Mouse (Mus musculus): ENCODE data around the gene Tcl1. TPM values are rescaled to one million over a fixed set of nuclear protein-coding genes. Genes with fewer than 3 reads are reported as not detected.
"Not testable (repeated sequence)": the region's sequence is repeated elsewhere in the genome, so short reads cannot be mapped to it uniquely, and the experiment has no call there.

The Tcl1 gene
- total RNA-seq, 2 experiments from 2014 or later = not detected

DNA sequence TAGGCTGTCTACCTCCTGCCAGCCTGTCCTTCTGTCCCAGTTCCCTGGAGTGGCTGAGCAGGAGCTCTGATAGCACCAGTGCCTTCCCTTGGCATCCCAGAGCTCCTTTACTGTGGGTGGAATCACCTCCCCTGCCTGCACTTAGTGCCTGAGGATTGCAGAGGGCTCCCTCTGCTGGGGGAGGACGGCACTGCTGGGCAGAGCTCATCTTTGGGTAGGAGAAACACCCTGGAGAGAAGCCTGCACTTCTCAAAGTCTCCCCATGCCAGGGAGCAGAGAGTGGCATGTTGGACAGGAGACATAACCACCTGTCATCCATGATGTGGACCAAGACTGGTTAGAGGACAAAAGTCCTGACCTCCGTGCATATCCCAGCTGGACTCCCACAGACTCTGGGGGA is 33.6 kb downstream of the Tcl1 start:
- DNase-seq (ENCODE audit: low spot score in 2 of 2); intact Hi-C loops (cut with DNase I): not testable (repeated sequence)

- DNase-seq (ENCODE audit: low spot score in 2 of 2); intact Hi-C loops (cut with DNase I): not testable (repeated sequence)
Measured at GRCm38 (mm10) chr12:105181040-105181644, 41.5 kb downstream of the Tcl1 start.

DNA sequence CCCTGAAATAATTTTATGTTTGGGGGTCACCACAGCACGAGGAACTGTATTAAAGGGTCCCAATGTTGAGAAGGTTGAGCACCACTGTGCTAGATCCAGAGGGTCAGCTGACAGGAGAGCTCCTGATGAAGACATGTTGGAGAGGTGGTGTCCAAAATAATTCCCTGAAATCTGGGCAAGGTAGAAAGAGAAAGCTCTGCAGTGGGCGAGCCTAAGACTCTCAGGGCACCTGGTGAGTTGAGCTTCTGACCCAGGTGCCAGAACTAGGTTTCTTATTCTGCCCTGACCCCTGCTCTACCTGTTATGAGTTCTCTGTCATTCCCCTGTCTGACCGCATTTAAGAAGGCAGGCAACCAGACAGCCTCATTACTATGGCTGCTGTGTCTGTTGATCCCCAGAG is 46.5 kb downstream of the Tcl1 start, which contains the start of gene Tcl1b5:
Gene Tcl1b5 (plus strand): TSS at position 301 of the 400 bp plus-strand sequence.
- DNase-seq (ENCODE audit: low spot score in 2 of 2); intact Hi-C loops (cut with DNase I): not testable (repeated sequence)

DNA sequence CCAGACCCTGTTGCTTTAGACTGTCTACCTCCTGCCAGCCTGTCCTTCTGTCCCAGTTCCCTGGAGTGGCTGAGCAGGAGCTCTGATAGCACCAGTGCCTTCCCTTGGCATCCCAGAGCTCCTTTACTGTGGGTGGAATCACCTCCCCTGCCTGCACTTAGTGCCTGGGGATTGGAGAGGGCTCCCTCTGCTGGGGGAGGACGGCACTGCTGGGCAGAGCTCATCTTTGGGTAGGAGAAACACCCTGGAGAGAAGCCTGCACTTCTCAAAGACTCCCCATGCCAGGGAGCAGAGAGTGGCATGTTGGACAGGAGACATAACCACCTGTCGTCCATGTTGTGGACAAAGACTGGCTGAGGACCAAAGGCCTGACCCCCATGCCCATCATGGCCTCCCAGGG is 48.3 kb downstream of the Tcl1 start:
- intact Hi-C loops (cut with DNase I) = not testable (repeated sequence)
- peak in 1 of 2 experiments; percentile 24 for DNase-seq (ENCODE audit: low spot score in 2 of 2)

- no peak for DNase-seq (ENCODE audit: low spot score in 2 of 2)
- intact Hi-C loops (cut with DNase I) = no loop called here
Measured at GRCm38 (mm10) chr12:105173366-105173765, 49.2 kb downstream of the Tcl1 start.

Other genes with a start within 250 kb of the Tcl1 start
- gene Syne3, start 213.0 kb downstream of the Tcl1 start, total RNA-seq (2021) = 1 to 10 TPM; 1.0 to 2.1 TPM
- 10 to 100 TPM; 41.1 to 51.5 TPM for gene Glrx5, start 190.1 kb downstream of the Tcl1 start, total RNA-seq (2021)
- not detected for gene Tcl1b2, start 76.8 kb downstream of the Tcl1 start, total RNA-seq (2021)
- gene Tcl1b1, start 63.1 kb downstream of the Tcl1 start, total RNA-seq (2021) = not detected
- gene Tcl1b5, start 46.4 kb downstream of the Tcl1 start, total RNA-seq (2021) = not detected
- not detected for gene Tcl1b3, start 31.8 kb downstream of the Tcl1 start, total RNA-seq (2021)
- gene Tcl1b4, start 20.8 kb downstream of the Tcl1 start, total RNA-seq (2021) = not detected
- 10 to 100 TPM in 1 of 2 experiments, 1 to 10 TPM in 1; 7.1 to 12.7 TPM for gene Tunar, start 111.1 kb upstream of the Tcl1 start, total RNA-seq (2021)
- gene D430019H16Rik, start 231.1 kb upstream of the Tcl1 start, total RNA-seq (2021) = 100 to 1,000 TPM in 1 of 2 experiments, 10 to 100 TPM in 1; 89.2 to 101 TPM

All from left cerebral cortex, postnatal 36 days (tissue).